Mouse (Mus musculus): ENCODE results near the gene Pde3a. TPM values are rescaled to one million over a fixed set of nuclear protein-coding genes. Genes with fewer than 3 reads are reported as not detected.

Pde3a gene
- 10 to 100 TPM; 51.1 to 64.5 TPM for total RNA-seq (2021)

DNA sequence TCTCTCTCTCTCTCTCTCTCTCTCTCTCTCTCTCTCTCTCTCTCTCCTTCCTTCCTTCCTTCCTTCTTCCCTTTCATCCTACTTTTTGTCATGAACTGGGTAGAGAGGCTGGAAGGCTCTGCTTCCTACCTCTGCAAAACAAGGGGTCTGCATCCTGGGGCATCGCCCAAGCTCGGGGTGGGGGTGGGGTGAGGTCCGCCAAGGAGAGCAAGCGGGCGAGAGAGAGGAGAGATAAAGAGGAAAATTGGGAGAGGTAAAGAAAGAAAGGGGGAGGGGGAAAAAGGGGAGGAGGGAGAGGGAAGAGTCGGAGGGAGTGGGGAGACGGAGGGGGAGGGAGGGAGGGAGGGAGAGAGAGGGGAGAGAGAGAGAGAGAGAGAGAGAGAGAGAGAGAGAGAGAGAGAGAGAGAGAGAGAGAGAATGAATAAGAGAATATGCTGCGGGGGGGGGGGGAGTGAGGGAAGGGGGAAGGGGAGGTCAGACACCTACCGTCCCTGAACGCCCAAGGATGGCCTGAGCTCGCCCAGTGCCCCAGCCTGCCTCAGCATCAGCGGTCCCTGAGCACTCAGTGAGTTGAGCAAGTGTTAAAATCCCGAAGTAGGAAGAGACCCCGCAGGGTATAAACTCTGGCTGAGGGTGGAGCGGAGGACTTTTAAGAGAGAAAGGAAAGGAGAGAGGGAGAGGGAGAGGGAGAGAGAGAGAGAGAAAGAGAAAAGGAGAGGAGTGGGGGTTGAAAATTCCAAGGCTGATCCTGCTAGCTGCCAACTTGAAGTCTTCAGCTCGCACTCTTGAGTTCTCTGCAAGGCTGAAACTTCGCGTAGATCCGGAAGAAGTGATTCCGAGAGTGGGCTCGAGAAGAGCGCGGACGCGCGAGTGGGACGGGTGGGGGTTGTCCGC lies at the start of gene Pde3a:
Pde3a (plus strand) TSS at position 579 of the 894 bp plus-strand sequence.
- intact Hi-C loops (cut with DNase I), result loop anchor here (2.0 to 5.0 kb wide), 4 partner anchors 158 to 327 kb away; no protein-coding TSS in a partner anchor

DNA sequence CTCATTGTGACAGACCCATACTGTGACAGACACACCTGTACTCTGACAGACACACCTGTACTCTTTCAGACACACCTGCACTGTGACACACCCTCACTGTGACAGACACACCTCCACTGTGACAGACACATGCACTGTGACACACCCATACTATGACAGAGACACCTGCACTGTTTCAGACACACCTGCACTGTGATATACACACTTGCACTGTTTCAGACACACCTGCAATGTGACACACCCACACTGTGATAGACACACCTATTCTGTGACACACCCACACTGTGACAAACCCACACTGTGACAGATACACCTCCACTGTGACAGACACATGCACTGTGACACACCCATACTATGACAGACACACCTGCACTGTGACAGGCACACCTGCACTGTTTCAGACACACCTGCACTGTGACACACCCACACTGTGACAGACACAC lies 48.9 kb upstream of the Pde3a start:
- intact Hi-C loops (cut with DNase I), result no loop called here
- DNase-seq, result no peak

More for the DNA sequence above, at the start of gene Pde3a:
- no peak for DNase-seq

DNA sequence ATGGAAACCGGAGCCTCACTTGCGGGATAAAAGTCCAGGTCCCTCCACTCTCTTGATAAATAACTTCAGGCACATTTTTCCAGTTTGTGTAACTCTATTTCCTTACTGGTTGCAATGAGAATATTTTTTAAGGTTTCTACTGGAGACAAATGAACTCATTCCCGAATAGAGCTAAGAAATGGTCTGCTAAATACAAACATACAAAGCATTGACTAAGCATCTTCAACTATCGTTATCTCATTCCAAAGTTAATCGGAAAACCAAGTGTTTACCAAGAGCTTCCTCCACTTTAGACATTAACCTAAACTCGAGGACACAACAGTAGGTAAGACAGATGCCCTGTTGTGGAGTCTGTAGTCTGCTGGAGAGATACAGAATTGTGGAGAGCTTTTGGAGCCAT lies 41.5 kb upstream of the Pde3a start:
- no peak for DNase-seq
- intact Hi-C loops (cut with DNase I), result no loop called here

DNA sequence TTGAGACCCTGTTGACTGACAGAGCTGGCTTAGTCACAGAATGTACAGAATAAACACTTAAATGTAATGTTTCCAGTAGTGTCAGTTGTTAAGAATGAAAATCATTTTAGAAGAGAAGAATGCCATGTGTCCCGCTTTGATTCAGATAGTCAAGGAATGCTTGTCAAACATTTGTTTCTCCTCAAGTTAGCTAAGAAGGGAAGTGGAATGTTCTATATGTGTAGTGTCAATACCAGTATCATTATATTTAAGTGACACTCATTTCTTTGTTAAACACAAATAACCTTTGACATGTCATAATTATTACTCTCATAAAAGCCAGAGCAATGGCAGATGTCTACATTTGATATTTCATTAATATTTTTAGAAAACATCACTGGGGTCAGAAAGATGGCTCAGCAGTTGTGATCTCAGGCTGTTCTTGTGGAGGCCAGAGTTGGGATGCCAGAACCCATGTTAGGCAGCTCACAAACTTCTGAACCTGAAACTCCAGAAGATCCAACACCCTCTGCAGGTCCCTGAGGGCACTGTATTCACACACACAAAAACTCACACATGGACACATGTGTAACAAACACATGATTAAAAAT lies 40.7 kb upstream of the Pde3a start:
- DNase-seq, result no peak
- intact Hi-C loops (cut with DNase I), result no loop called here

DNA sequence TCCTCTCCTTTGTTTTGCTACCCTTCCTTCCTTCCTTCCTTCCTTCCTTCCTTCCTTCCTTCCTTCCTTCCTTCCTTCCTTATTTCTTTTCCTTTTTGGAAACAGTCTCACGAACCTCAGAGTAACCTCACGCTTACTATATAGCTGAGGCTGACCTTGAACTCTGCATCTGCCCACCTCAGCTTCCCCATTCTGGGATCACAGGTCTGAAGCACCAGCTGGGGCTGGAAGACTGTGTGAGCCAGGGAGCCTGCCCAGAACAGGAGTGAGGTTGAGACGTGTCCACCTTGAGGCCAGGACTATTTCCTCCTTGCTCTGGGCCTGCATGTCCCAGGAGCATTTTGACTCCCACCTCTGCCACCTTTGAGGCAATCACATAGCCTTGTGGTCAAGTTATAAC lies 39.0 kb upstream of the Pde3a start:
- DNase-seq, result no peak
- intact Hi-C loops (cut with DNase I), result no loop called here

DNA sequence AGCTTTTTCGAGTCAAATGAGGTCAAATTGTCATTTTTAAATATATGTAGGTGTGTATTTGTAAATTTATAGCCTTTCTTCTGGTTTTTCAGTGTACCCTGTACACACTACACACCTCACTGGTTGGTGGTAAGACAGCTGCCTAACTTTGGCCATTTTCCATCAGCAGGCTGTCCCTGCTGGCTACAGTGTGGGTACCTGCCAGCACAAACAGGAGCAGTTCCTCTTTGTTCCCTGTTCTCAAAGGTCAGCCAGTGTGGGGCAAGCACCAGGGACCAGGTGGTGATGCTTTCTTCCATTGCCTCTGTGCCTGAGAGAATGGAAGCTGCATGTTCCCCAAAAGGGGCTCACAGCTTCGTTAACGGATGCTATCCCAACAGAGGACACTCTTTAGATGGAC lies 28.0 kb upstream of the Pde3a start:
- DNase-seq, result no peak
- intact Hi-C loops (cut with DNase I), result no loop called here

DNA sequence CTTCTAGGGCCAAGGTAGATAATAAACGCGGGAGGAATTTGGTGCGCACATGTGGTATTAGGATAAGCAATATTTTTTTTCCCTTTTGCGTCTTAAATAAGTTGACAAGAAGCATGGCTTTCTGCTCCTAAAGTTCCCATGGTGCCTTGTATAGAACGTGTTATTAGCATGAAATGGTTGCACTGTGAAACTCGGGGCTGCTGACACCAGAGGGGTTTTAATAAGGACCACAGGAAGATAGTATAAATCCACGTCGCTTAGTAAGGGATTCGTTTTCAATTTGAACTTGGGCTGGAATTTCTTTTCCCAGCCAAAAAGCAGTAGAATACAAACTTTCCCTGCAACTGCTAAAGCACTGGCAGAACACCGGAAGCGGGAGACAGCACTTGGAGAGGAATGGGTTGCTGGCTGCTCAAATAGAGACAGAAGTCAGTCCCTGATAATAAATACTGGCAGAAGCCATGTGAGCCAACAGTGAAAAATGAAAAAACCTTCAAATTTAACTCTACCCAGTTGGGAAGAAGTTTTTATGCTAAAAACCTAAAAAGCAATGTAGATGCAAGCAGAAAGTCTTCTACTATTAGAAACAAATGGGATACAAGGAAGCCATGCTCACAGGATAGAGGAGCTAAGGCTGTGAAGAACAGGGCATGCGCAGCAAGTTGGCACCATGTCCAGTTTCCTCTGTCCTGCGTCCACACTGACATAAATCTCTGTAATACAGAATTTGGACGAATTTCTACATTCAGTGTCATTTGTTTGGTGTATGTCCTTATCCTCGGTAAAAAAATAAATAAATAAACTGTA lies 22.0 kb upstream of the Pde3a start:
- intact Hi-C loops (cut with DNase I), result no loop called here
- DNase-seq, result peak in 1 of 2 experiments; percentile 25

DNA sequence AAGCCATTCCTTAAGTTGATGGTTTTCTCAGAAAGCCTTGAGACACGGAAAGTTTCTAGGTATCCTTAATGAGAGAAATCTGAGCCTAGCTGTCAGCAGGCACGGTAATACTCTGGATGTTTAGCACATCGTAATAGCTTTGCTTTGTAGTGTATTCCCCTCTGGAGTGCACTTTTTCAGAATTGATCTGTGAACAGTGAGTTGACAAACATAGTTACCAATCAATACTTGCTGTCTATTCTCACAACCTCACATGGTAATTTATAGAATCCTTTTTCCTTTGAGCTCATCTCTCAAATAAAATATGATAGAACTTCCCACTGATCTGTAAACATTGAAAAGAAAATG lies 21.4 kb upstream of the Pde3a start:
- intact Hi-C loops (cut with DNase I), result no loop called here
- DNase-seq, result no peak

DNA sequence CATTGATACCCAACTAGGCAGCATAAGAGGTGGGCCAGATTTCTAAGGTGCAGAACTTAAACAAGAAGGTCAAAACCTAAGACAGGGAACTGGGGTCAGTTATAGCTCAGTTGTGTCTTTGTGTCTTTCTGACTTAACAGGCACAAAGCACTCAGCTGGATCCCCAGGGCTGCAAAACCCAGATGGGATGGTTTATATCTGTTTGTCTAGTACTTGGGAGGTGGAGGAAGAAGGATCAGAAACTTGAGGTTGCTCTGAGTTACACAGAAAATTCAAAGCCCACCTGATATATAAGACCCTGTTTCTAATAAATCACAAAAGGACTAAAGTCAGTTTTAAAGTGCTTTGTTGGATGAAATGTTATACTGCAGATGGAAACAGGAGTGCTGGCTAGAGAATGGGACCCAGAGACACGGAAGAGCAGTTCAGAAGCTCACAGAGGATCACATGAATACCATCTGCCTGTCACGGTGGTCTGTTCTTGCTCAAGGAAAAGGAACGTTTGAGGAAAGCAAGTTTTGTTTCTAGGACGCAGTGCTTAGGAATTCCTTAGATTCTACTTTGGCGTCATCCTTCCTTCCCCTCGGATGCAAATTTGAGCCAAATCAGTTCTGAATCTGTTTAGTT lies 16.2 kb upstream of the Pde3a start:
- no peak for DNase-seq
- intact Hi-C loops (cut with DNase I), result no loop called here

DNA sequence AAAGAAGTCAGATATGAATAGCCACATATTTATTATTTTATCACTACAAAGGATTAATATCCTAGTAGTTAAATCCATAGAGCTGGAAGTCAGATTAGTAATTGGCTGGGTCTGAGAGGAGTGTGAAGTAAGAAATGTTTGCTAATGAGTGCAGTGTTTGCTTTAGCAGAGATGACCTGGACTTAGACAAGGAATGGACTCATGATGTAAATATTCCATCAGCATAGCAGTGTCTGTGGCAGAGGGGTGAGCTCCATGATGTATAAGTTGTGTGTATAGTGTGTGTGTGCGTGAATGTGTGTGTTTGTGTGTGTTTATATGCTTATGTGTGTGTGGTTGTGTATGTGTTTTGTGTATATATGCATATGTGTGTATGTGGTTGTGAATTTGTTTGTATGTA lies 7.3 kb upstream of the Pde3a start:
- no peak for DNase-seq
- intact Hi-C loops (cut with DNase I), result no loop called here

DNA sequence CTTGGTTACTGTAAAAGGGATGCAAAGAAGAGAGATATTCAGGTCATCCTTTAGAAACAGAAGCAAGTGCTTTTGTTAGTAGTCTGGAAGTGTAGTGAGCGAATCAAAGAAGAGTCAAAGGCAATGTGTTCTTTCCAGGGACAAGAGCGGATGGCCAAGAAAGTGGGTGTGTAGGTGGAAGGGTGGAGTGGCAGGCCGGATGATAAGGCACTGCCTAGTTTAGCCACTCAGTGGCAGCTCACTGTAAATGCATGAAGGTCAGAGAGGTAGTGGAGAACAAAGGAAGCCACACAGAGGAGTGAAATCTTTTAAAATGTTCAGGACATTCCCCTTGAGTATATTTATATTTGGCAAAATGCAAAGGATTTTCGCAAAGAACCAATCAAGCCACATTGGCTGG lies 4.0 kb upstream of the Pde3a start:
- intact Hi-C loops (cut with DNase I), result loop anchor here (5.0 kb wide), 3 partner anchors 202 to 323 kb away; no protein-coding TSS in a partner anchor
- DNase-seq, result no peak

DNA sequence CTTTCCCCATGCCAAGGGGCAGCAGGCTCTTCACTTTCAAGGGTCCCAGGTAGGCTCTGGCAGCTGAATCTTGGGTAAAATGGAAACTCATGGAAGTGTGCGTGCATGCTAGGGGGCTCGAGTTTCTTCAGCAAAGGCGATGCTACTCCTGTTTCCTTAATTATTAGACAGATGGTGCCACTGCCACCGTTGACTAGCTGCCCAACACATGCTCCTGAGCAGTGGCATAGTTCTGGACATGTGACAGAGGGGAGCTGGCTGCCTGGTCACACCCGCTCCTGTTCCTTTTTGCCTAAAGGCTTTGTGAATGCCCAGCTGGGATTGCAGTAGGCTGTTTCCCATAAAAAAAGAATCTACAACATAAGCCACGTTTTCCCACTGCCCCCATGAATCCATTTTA lies 2.7 kb upstream of the Pde3a start:
- intact Hi-C loops (cut with DNase I), result loop anchor here (5.0 kb wide), 3 partner anchors 201 to 324 kb away; no protein-coding TSS in a partner anchor
- DNase-seq, result no peak

DNA sequence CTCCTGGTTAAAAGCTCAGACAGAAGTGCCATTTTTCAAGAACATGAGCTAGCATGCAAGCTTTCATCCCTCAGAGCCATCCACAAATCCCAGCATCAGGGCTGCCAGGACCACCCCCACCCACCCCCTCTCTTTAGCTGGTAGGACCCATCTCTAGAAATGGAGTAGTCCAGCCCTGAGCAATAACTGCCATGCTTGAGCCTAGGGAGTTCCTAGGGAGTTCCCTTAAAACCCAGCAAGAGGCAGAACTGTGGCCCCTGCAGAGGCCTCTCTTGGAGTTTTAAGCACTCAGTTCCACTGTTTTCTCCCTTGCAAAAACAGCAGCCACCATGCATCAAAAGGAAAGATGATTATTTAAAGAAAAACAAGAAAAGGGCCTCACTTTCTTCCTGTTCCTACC lies 988 bp upstream of the Pde3a start:
- no peak for DNase-seq
- intact Hi-C loops (cut with DNase I), result loop anchor here (2.0 to 5.0 kb wide), 4 partner anchors 157 to 326 kb away; no protein-coding TSS in a partner anchor

DNA sequence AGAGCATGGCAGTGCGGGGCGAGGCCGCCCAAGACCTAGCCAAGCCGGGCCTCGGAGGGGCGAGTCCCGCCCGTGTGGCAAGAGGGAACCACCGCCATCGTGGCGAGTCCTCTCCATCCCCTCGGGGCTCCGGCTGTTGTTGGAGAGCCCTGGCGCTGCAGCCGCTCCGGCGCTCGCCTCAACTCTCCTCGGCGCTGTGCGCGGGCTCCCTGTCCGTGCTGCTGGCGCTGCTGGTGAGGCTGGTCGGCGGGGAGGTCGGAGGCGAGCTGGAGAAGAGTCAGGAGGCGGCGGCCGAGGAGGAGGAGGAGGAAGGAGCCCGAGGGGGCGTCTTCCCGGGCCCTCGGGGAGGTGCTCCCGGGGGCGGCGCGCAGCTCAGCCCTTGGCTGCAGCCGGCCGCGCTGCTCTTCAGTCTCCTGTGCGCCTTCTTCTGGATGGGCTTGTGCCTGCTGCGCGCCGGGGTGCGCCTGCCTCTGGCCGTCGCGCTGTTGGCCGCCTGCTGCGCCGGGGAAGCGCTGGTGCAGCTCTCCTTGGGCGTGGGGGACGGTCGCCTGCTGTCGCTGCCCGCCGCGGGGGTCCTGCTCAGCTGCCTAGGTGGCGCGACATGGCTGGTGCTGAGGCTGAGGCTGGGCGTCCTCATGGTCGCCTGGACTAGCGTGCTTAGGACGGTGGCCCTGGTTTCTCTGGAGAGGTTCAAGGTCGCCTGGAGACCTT lies 671 bp downstream of the Pde3a start:
- intact Hi-C loops (cut with DNase I), result loop anchor here (2.0 to 5.0 kb wide), 6 partner anchors 59 to 327 kb away; no protein-coding TSS in a partner anchor
- peak; percentile 74 to 86 for DNase-seq

DNA sequence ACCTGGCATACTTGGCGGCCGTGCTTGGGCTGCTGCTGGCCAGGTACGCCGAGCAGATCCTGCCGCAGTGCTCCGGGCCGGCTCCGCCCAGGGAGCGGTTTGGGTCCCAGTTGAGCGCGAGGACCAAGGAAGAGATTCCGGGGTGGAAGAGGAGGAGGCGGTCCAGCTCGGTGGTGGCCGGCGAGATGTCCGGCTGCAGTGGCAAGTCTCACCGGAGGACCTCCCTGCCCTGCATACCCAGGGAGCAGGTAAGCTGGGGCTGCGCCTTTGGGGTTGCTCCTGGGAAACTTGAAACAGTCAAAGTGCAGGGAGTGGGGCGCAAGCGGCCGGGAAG lies 1.2 kb downstream of the Pde3a start:
- intact Hi-C loops (cut with DNase I), result loop anchor here (2.0 to 5.0 kb wide), 2 partner anchors 59 to 82 kb away; no protein-coding TSS in a partner anchor
- DNase-seq, result peak in 1 of 2 experiments; percentile 44

DNA sequence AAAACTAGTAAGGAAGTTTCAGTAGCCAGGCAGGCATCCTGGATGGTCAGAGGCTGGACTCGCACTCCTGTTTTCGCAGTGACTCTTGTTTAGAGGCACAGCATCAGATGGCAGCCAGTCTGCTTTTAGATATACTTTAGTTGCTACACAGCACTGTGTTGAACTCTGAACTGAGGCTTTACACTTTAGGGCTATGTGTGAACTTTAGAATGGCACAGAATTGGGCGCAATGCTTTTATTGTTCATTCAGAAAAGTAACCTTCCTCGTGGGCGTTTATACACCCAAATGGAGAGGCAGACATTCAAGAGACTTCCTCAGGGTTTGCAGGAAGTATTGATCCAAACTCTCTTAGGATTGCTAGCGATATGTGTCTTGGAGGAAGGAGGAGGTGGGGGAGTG lies 1.9 kb downstream of the Pde3a start:
- intact Hi-C loops (cut with DNase I), result loop anchor here (2.0 to 5.0 kb wide), 2 partner anchors 58 to 81 kb away; no protein-coding TSS in a partner anchor
- DNase-seq, result no peak

DNA sequence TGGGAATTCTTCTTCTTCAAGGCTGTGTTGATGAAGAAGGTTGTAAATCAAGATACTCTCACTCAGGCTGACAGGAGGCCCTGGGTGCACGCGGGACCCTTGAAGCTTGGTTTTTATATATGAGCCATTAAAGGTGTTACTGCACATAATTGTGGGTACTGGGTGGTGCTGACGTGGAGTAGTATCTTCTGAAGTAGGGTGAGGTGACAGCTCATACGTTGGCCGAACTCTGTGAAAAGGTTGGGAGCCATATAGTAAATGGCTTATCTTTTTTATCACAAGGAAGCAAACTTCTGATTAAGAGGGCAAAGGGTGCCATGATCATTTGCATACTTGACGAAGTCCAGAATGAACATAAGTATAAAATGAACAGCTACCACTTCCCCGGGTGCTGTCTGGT lies 3.5 kb downstream of the Pde3a start:
- no peak for DNase-seq
- intact Hi-C loops (cut with DNase I), result loop anchor here (5.0 kb wide), 1 partner anchor 80 kb away; no protein-coding TSS in a partner anchor

DNA sequence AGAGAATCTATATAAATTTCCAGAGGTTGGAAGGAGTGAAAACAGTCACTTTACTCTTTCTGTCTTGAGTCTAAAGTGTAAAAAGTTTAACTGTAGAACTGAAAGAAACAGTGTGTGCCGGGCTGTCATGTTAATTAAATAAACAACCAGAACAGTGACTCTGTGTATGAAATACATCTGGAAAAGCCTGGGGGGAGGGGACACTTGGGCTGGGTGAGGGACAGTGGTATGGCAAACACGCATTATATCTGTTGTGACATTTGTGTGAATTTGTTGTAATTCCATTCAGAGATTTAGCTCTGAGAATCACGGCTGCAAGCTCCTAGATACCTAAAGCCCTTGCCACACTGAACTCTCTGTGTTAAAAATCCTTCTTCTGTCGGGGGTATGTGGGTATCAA lies 5.9 kb downstream of the Pde3a start:
- no peak for DNase-seq
- intact Hi-C loops (cut with DNase I), result loop anchor here (5.0 kb wide), 1 partner anchor 77 kb away; no protein-coding TSS in a partner anchor

DNA sequence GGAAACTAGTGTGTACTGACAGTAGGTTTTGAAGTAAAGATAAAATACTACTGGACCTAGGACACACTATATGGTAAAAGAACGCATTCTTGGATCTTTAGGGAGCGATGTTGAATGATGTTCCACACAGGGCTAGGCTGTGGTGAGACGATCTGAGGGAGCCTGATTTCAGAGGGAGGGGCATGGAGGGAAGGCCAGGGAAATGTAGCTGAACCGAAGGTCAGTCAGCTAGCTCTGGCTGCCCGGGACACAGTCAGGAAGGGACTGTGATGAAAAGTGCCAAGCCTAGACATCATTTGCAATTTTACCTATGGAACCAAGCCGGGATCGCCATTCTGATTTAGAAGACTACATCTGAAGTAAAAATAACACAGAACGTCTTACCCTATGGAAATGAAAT lies 7.8 kb downstream of the Pde3a start:
- intact Hi-C loops (cut with DNase I), result no loop called here
- DNase-seq, result no peak
